Mouse (Mus musculus) lung, embryonic 15.5 days (tissue): ENCODE results near the gene Ccdc62. TPM values are rescaled to one million over a fixed set of nuclear protein-coding genes. Genes with fewer than 3 reads are reported as not detected.
A peak's percentile ranks its signal among the peaks of the same experiment; 100 is the strongest.

Experiments used
- ATAC-seq: fragments of 200-750 bp; cut with Nextera tagmentation; 2 replicates; pipeline ENCODE4 v1.8.0; 2017; ENCODE audit warnings: moderate number of reproducible peaks, borderline replicate concordance; ENCODE audit not compliant: low FRiP score, low TSS enrichment; ENCODE audit errors: extremely low read depth
- H3K27ac ChIP-seq: fragments of 300-500 bp; sonication (generic); 2 replicates; pipeline ENCODE4 v1.5.1; 2015; ENCODE audit warnings: moderate library complexity, mild to moderate bottlenecking, inconsistent platforms
- H3K27me3 ChIP-seq: fragments of 300-500 bp; sonication (generic); 2 replicates; pipeline ENCODE4 v1.6.1; 2015; ENCODE audit warnings: inconsistent platforms
- H3K36me3 ChIP-seq: fragments of 300-500 bp; sonication (generic); 2 replicates; pipeline ENCODE4 v1.6.1; 2015; ENCODE audit warnings: inconsistent platforms
- H3K4me1 ChIP-seq: fragments of 300-500 bp; sonication (generic); 2 replicates; pipeline ENCODE4 v1.6.1; 2015; ENCODE audit warnings: inconsistent platforms
- H3K4me2 ChIP-seq: fragments of 300-500 bp; sonication (generic); 2 replicates; pipeline ENCODE4 v1.6.1; 2015; ENCODE audit warnings: inconsistent platforms, mild to moderate bottlenecking, moderate library complexity
- H3K4me3 ChIP-seq: fragments of 300-500 bp; sonication (generic); 2 replicates; pipeline ENCODE4 v1.5.1; 2015; ENCODE audit warnings: mild to moderate bottlenecking, inconsistent platforms
- H3K9ac ChIP-seq: fragments of 300-500 bp; sonication (generic); 2 replicates; pipeline ENCODE4 v1.6.1; 2015; ENCODE audit warnings: inconsistent platforms
- H3K9me3 ChIP-seq: fragments of 300-500 bp; sonication (generic); 2 replicates; pipeline ENCODE4 v1.6.1; 2016; ENCODE audit warnings: inconsistent platforms
- WGBS: fragments of 180-500 bp; shearing (Covaris S2); methylation state at CpG from one replicate; pipeline ENCODE4 v1.1.7; 2015; 5-methylcytosine and 5-hydroxymethylcytosine counted together
- microRNA-seq: library from miRNA; unstranded; fragments of <30 nt; microRNA quantifications from one replicate; pipeline ENCODE4, GENCODE M21; 2016
- polyA plus RNA-seq: library from polyadenylated mRNA; unstranded; fragments of >200 nt; fragmentation: Nextera tagmentation; extraction: Ambion mirVana; gene quantifications from 2 replicates; pipeline ENCODE4 v1.2.1, GENCODE M21; 2015

Ccdc62 gene
- polyA plus RNA-seq, 1 experiment from 2014 or later = 6.3 TPM

- no peak for ATAC-seq
- Histone ChIP-seq H3K4me1 (peaks cover 84% of the 10 kb centered on the region), H3K27me3 (no peaks in the 10 kb centered on the region), H3K27ac (peak overlapping the region; percentile 83), H3K9me3 (no peaks in the 10 kb centered on the region), H3K36me3 (no peaks in the 10 kb centered on the region), H3K4me3 (no peak overlapping the region), H3K4me2 (0 out of 2 replicates have a peak overlapping the region, but pooled peaks have one; percentile 28), H3K9ac (no peak overlapping the region)
- 79% methylated on average over 9 of the region's 9 CpGs for WGBS
Observed at GRCm38 (mm10) chr5:124018651-124019050, 88.2 kb downstream of the Ccdc62 start.

Small RNAs within 50 kb of the gene (microRNA-seq; reads per million reads assigned to microRNA genes)
- not detected for gene Mir7032

Other genes with a start within 250 kb of the Ccdc62 start
- 35.5 and 39.1 TPM in 2 replicates for gene Clip1, start 246.1 kb upstream of the Ccdc62 start, polyA plus RNA-seq
- gene Zcchc8, start 209.6 kb upstream of the Ccdc62 start, polyA plus RNA-seq = 67.1 and 90.4 TPM in 2 replicates
- gene Rsrc2, start 181.3 kb upstream of the Ccdc62 start, polyA plus RNA-seq = 99.7 and 107 TPM in 2 replicates
- gene Kntc1, start 181.0 kb upstream of the Ccdc62 start, polyA plus RNA-seq = 30.3 and 32.3 TPM in 2 replicates
- gene Hcar2, start 65.2 kb upstream of the Ccdc62 start, polyA plus RNA-seq = 0.29 and 0.34 TPM in 2 replicates
- gene Hcar1, start 50.7 kb upstream of the Ccdc62 start, polyA plus RNA-seq = 0.59 and 0.75 TPM in 2 replicates
- gene Denr, start 23.5 kb upstream of the Ccdc62 start, polyA plus RNA-seq = 118 and 120 TPM in 2 replicates
- 1.7 and 2.3 TPM in 2 replicates for gene Gm43518, start 3.3 kb upstream of the Ccdc62 start, polyA plus RNA-seq
- gene Hip1r, start 42.9 kb downstream of the Ccdc62 start, polyA plus RNA-seq = 11.8 and 13.3 TPM in 2 replicates
- 38.1 and 41.3 TPM in 2 replicates for gene Vps37b, start 101.6 kb downstream of the Ccdc62 start, polyA plus RNA-seq
- gene Abcb9, start 165.1 kb downstream of the Ccdc62 start, polyA plus RNA-seq = 1.9 and 3.6 TPM in 2 replicates
- gene Ogfod2, start 181.6 kb downstream of the Ccdc62 start, polyA plus RNA-seq = 26.5 and 27.6 TPM in 2 replicates
- gene Arl6ip4, start 185.4 kb downstream of the Ccdc62 start, polyA plus RNA-seq = 105 and 107 TPM in 2 replicates